Mouse (Mus musculus) CH12.LX (cell line): Measurements from ENCODE around the gene Foxp1.

Experiments
- CTCF ChIP-seq, 2 experiments: IDR thresholded peaks in 1 of 2; conservative IDR thresholded peaks in 1 of 2; 2 replicates each; pipeline ENCODE4 v1.5.1; 2011 to 2012; ENCODE audit warnings: low read depth in 2 of 2, low read length in 2 of 2, improper control_type of control experiment in 1 of 2, inconsistent platforms in 1 of 2, mild to moderate bottlenecking in 1 of 2, moderate library complexity in 1 of 2
- NELFE ChIP-seq: IDR thresholded peaks from 2 replicates; pipeline ENCODE4 v1.6.1; 2011; ENCODE audit warnings: low read depth, low read length, improper control_type of control experiment
- SMC3 ChIP-seq: IDR thresholded peaks from 2 replicates; pipeline ENCODE4 v1.6.1; 2011; ENCODE audit warnings: low read depth, low read length, improper control_type of control experiment

- TF ChIP-seq SMC3 = no peak
- no peak for TF ChIP-seq NELFE
- no peak for TF ChIP-seq CTCF (conservative IDR thresholded peaks at IDR 0.05 in 1 of 2, IDR thresholded peaks at IDR 0.05 in 1 of 2; ENCODE audit: low read depth in 2 of 2, low read length in 2 of 2)
Observed at GRCm38 (mm10) chr6:99509189-99509592, 13.3 kb downstream of the Foxp1 start.
